Mouse (Mus musculus) lung, postnatal 0 days (tissue): ENCODE results near the gene Btbd11.

Experiments
- CTCF ChIP-seq: IDR thresholded peaks from 2 replicates; pipeline ENCODE4 v1.5.1; 2016; ENCODE audit warnings: antibody characterized with exemption, mild to moderate bottlenecking
- EP300 ChIP-seq: IDR thresholded peaks from 2 replicates; pipeline ENCODE4 v1.6.1; 2016; ENCODE audit warnings: antibody characterized with exemption, mild to moderate bottlenecking, control low read depth

- TF ChIP-seq EP300 (no peak), CTCF (no peak)
Measured at GRCm38 (mm10) chr10:85473871-85474270, 87.3 kb downstream of the Btbd11 start.
